Mouse (Mus musculus): ENCODE measurements around the gene Immp2l. TPM values are rescaled to one million over a fixed set of nuclear protein-coding genes. Genes with fewer than 3 reads are reported as not detected.

The Immp2l gene
- polyA plus RNA-seq, 1 experiment from 2014 or later = 7.0 TPM

GRCm38 (mm10) chr12:41356040-41356439 is 332.1 kb downstream of the Immp2l start:
- WGBS = 56% methylated on average over 3 of the region's 3 CpGs
- H3K27me3 ChIP-seq (ENCODE audit: insufficient read depth, low read length) = no peaks in the 10 kb centered on the region
- H3K4me2 ChIP-seq (replicated peaks; ENCODE audit: low read depth, low read length) = no peak overlapping the region
- H3K27ac ChIP-seq (ENCODE audit: low read length) = no peak overlapping the region
- H3K4me3 ChIP-seq (ENCODE audit: low read length) = no peak overlapping the region
- H3K4me1 ChIP-seq (ENCODE audit: insufficient read depth, low read length) = no peaks in the 10 kb centered on the region
- H3K9ac ChIP-seq (replicated peaks; ENCODE audit: low read length) = no peak overlapping the region
- H3K9me3 ChIP-seq (ENCODE audit: low read length) = no peaks in the 10 kb centered on the region
- no peak for ATAC-seq (ENCODE audit: low FRiP score, low TSS enrichment)
- no peaks in the 10 kb centered on the region for H3K36me3 ChIP-seq (ENCODE audit: insufficient read depth, low read length)

GRCm38 (mm10) chr12:41386685-41387084 is 362.8 kb downstream of the Immp2l start:
- no peak overlapping the region for H3K4me3 ChIP-seq (ENCODE audit: low read length)
- WGBS = 67% methylated on average over 1 of the region's 1 CpGs
- no peaks in the 10 kb centered on the region for H3K27me3 ChIP-seq (ENCODE audit: insufficient read depth, low read length)
- no peak overlapping the region for H3K4me2 ChIP-seq (replicated peaks; ENCODE audit: low read depth, low read length)
- H3K27ac ChIP-seq (ENCODE audit: low read length) = no peak overlapping the region
- H3K9me3 ChIP-seq (ENCODE audit: low read length) = no peaks in the 10 kb centered on the region
- ATAC-seq (ENCODE audit: low FRiP score, low TSS enrichment) = no peak
- H3K4me1 ChIP-seq (ENCODE audit: insufficient read depth, low read length) = no peaks in the 10 kb centered on the region
- no peak overlapping the region for H3K9ac ChIP-seq (replicated peaks; ENCODE audit: low read length)
- no peaks in the 10 kb centered on the region for H3K36me3 ChIP-seq (ENCODE audit: insufficient read depth, low read length)

GRCm38 (mm10) chr12:41394231-41394630 is 370.3 kb downstream of the Immp2l start:
- no peaks in the 10 kb centered on the region for H3K27me3 ChIP-seq (ENCODE audit: insufficient read depth, low read length)
- no peak overlapping the region for H3K27ac ChIP-seq (ENCODE audit: low read length)

GRCm38 (mm10) chr12:41401136-41401535 is 377.2 kb downstream of the Immp2l start:
- H3K9ac ChIP-seq (replicated peaks; ENCODE audit: low read length) = no peak overlapping the region
- ATAC-seq (ENCODE audit: low FRiP score, low TSS enrichment) = no peak
- H3K9me3 ChIP-seq (ENCODE audit: low read length) = no peaks in the 10 kb centered on the region
- H3K4me2 ChIP-seq (replicated peaks; ENCODE audit: low read depth, low read length) = no peak overlapping the region
- no peaks in the 10 kb centered on the region for H3K27me3 ChIP-seq (ENCODE audit: insufficient read depth, low read length)
- 97% methylated on average over 1 of the region's 1 CpGs for WGBS
- no peak overlapping the region for H3K4me3 ChIP-seq (ENCODE audit: low read length)
- no peaks in the 10 kb centered on the region for H3K4me1 ChIP-seq (ENCODE audit: insufficient read depth, low read length)
- H3K36me3 ChIP-seq (ENCODE audit: insufficient read depth, low read length) = no peaks in the 10 kb centered on the region
- H3K27ac ChIP-seq (ENCODE audit: low read length) = no peak overlapping the region

More at GRCm38 (mm10) chr12:41394231-41394630, 370.3 kb downstream of the Immp2l start:
- Histone ChIP-seq H3K4me3 (ENCODE audit: low read length) (no peak overlapping the region), H3K9me3 (ENCODE audit: low read length) (no peaks in the 10 kb centered on the region), H3K9ac (replicated peaks; ENCODE audit: low read length) (no peak overlapping the region), H3K36me3 (ENCODE audit: insufficient read depth, low read length) (no peaks in the 10 kb centered on the region), H3K4me2 (replicated peaks; ENCODE audit: low read depth, low read length) (no peak overlapping the region), H3K4me1 (ENCODE audit: insufficient read depth, low read length) (no peaks in the 10 kb centered on the region)
- no peak for ATAC-seq (ENCODE audit: low FRiP score, low TSS enrichment)

- no peak overlapping the region for H3K4me3 ChIP-seq (ENCODE audit: low read length)
- no peaks in the 10 kb centered on the region for H3K27me3 ChIP-seq (ENCODE audit: insufficient read depth, low read length)
- H3K27ac ChIP-seq (ENCODE audit: low read length) = no peak overlapping the region
- no peaks in the 10 kb centered on the region for H3K36me3 ChIP-seq (ENCODE audit: insufficient read depth, low read length)
- WGBS = 63% methylated on average over 3 of the region's 3 CpGs
- H3K4me1 ChIP-seq (ENCODE audit: insufficient read depth, low read length) = no peaks in the 10 kb centered on the region
- no peak for ATAC-seq (ENCODE audit: low FRiP score, low TSS enrichment)
- no peak overlapping the region for H3K9ac ChIP-seq (replicated peaks; ENCODE audit: low read length)
- H3K4me2 ChIP-seq (replicated peaks; ENCODE audit: low read depth, low read length) = no peak overlapping the region
- H3K9me3 ChIP-seq (ENCODE audit: low read length) = no peaks in the 10 kb centered on the region
Observed at GRCm38 (mm10) chr12:41401923-41402322, 378.0 kb downstream of the Immp2l start.

GRCm38 (mm10) chr12:41409431-41409830 is 385.5 kb downstream of the Immp2l start:
- 42% methylated on average over 3 of the region's 3 CpGs for WGBS

GRCm38 (mm10) chr12:41416635-41417034 is 392.7 kb downstream of the Immp2l start:
- Histone ChIP-seq H3K27me3 (ENCODE audit: insufficient read depth, low read length) (no peaks in the 10 kb centered on the region), H3K9me3 (ENCODE audit: low read length) (no peaks in the 10 kb centered on the region), H3K36me3 (ENCODE audit: insufficient read depth, low read length) (no peaks in the 10 kb centered on the region), H3K4me3 (ENCODE audit: low read length) (no peak overlapping the region), H3K4me1 (ENCODE audit: insufficient read depth, low read length) (no peaks in the 10 kb centered on the region), H3K27ac (ENCODE audit: low read length) (no peak overlapping the region), H3K4me2 (replicated peaks; ENCODE audit: low read depth, low read length) (no peak overlapping the region), H3K9ac (replicated peaks; ENCODE audit: low read length) (no peak overlapping the region)
- ATAC-seq (ENCODE audit: low FRiP score, low TSS enrichment) = no peak

More at GRCm38 (mm10) chr12:41409431-41409830, 385.5 kb downstream of the Immp2l start:
- H3K9ac ChIP-seq (replicated peaks; ENCODE audit: low read length) = no peak overlapping the region
- H3K4me1 ChIP-seq (ENCODE audit: insufficient read depth, low read length) = peaks cover 3% of the 10 kb centered on the region; the same call in 1 of the 2 replicates
- H3K36me3 ChIP-seq (ENCODE audit: insufficient read depth, low read length) = no peaks in the 10 kb centered on the region
- ATAC-seq (ENCODE audit: low FRiP score, low TSS enrichment) = 0 out of 2 replicates have a peak, but pooled peaks have one; percentile 39
- H3K27me3 ChIP-seq (ENCODE audit: insufficient read depth, low read length) = no peaks in the 10 kb centered on the region
- no peak overlapping the region for H3K27ac ChIP-seq (ENCODE audit: low read length)
- H3K4me2 ChIP-seq (replicated peaks; ENCODE audit: low read depth, low read length) = no peak overlapping the region
- H3K9me3 ChIP-seq (ENCODE audit: low read length) = no peaks in the 10 kb centered on the region
- no peak overlapping the region for H3K4me3 ChIP-seq (ENCODE audit: low read length)

- H3K9me3 ChIP-seq (ENCODE audit: low read length) = no peaks in the 10 kb centered on the region
- H3K27me3 ChIP-seq (ENCODE audit: insufficient read depth, low read length) = no peaks in the 10 kb centered on the region
- H3K27ac ChIP-seq (ENCODE audit: low read length) = no peak overlapping the region
- no peak overlapping the region for H3K4me3 ChIP-seq (ENCODE audit: low read length)
- H3K4me1 ChIP-seq (ENCODE audit: insufficient read depth, low read length) = no peaks in the 10 kb centered on the region
- ATAC-seq (ENCODE audit: low FRiP score, low TSS enrichment) = no peak
- H3K9ac ChIP-seq (replicated peaks; ENCODE audit: low read length) = no peak overlapping the region
- H3K4me2 ChIP-seq (replicated peaks; ENCODE audit: low read depth, low read length) = no peak overlapping the region
- no peaks in the 10 kb centered on the region for H3K36me3 ChIP-seq (ENCODE audit: insufficient read depth, low read length)
- 61% methylated on average over 3 of the region's 3 CpGs for WGBS
Observed at GRCm38 (mm10) chr12:41417099-41417498, 393.2 kb downstream of the Immp2l start.

GRCm38 (mm10) chr12:41417961-41418360 is 394.1 kb downstream of the Immp2l start:
- Histone ChIP-seq H3K9ac (replicated peaks; ENCODE audit: low read length) (no peak overlapping the region), H3K27ac (ENCODE audit: low read length) (no peak overlapping the region), H3K4me2 (replicated peaks; ENCODE audit: low read depth, low read length) (no peak overlapping the region), H3K9me3 (ENCODE audit: low read length) (no peaks in the 10 kb centered on the region), H3K27me3 (ENCODE audit: insufficient read depth, low read length) (no peaks in the 10 kb centered on the region), H3K4me3 (ENCODE audit: low read length) (no peak overlapping the region), H3K36me3 (ENCODE audit: insufficient read depth, low read length) (no peaks in the 10 kb centered on the region), H3K4me1 (ENCODE audit: insufficient read depth, low read length) (no peaks in the 10 kb centered on the region)
- WGBS = 90% methylated on average over 4 of the region's 4 CpGs
- ATAC-seq (ENCODE audit: low FRiP score, low TSS enrichment) = no peak

GRCm38 (mm10) chr12:41425101-41425679 is 401.3 kb downstream of the Immp2l start:
- no peak overlapping the region for H3K27ac ChIP-seq (ENCODE audit: low read length)
- H3K9ac ChIP-seq (replicated peaks; ENCODE audit: low read length) = no peak overlapping the region
- no peaks in the 10 kb centered on the region for H3K9me3 ChIP-seq (ENCODE audit: low read length)
- 60% methylated on average over 9 of the region's 9 CpGs for WGBS
- H3K27me3 ChIP-seq (ENCODE audit: insufficient read depth, low read length) = no peaks in the 10 kb centered on the region
- no peaks in the 10 kb centered on the region for H3K4me1 ChIP-seq (ENCODE audit: insufficient read depth, low read length)
- no peak overlapping the region for H3K4me3 ChIP-seq (ENCODE audit: low read length)
- no peak overlapping the region for H3K4me2 ChIP-seq (replicated peaks; ENCODE audit: low read depth, low read length)
- no peaks in the 10 kb centered on the region for H3K36me3 ChIP-seq (ENCODE audit: insufficient read depth, low read length)
- ATAC-seq (ENCODE audit: low FRiP score, low TSS enrichment) = no peak
